ENCODE assay signal across 14 mouse cellular contexts in the genomic region with DNA sequence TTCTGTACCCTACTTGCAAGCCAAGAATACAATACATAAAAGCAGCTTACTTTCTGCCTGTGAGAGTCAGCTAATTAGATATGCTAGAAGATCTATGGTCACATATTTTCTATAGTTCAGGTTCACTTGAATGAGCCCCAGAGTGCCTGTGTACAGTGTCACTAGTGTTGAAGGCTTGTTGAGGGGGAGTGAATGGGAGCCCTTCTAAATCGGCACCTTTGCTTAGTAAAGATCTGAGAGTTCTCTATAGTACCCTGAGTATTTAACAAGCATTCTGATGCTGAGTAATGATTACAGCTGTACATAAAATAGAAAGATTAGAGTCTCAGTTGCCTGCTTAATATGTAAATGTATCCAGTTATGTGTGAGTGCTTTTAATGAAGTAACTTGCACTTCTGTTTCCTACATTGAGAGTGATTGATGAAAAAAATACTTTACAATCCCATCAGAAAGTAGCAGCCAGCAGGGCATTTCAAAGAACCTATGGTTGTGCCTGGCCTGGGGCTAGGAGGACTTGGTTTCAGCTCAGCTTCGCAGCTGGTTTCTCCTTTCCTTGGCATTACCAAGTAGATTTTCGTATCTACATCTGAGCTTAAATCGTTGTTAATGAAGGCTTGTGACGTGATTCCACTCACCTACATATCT.
"Had no signal": no experiment of that assay in that cellular context is flagged by ENCODE, and none has a peak within 500 bp of the region (broad histone marks: within the 10 kb centered on the region; RNA-seq: fewer than 3 reads in every experiment).

No protein-coding gene starts in this region.

- ATAC-seq: liver, postnatal 0 days; midbrain, embryonic 15.5 days had no signal

- H3K9me3 ChIP-seq: limb, embryonic 12.5 days; liver, embryonic 13.5 days; lung, embryonic 15.5 days; megakaryocyte, embryonic 14.5 days; midbrain, embryonic 15.5 days had no signal

- H3K27me3 ChIP-seq: limb, embryonic 12.5 days; liver, embryonic 13.5 days; lung, embryonic 15.5 days; midbrain, embryonic 15.5 days had no signal

- H3K4me2 ChIP-seq: limb, embryonic 12.5 days; liver, embryonic 13.5 days; lung, embryonic 15.5 days; midbrain, embryonic 15.5 days had no signal

- H3K4me1 ChIP-seq: limb, embryonic 12.5 days; liver, embryonic 13.5 days; lung, embryonic 15.5 days; megakaryocyte, embryonic 14.5 days; midbrain, embryonic 15.5 days had no signal

- DNase-seq: kidney, adult 18-20 months; kidney, postnatal 10 days; kidney, postnatal 4 days; liver; liver, embryonic 13.5 days; liver, postnatal 0 days; lung, postnatal 14 days had no signal

- H3K27ac ChIP-seq: layer of hippocampus, adult 2 months; limb, embryonic 12.5 days; liver, embryonic 13.5 days; lung, embryonic 15.5 days; macrophage; midbrain, embryonic 15.5 days; stomach, postnatal 0 days had no signal

- H3K9ac ChIP-seq: limb, embryonic 12.5 days; liver, embryonic 13.5 days; liver, postnatal 0 days; lung, embryonic 15.5 days; midbrain, embryonic 15.5 days had no signal

- H3K4me3 ChIP-seq: layer of hippocampus, adult 2 months; limb, embryonic 12.5 days; liver, embryonic 13.5 days; lung, embryonic 15.5 days; megakaryocyte, embryonic 14.5 days; midbrain, embryonic 15.5 days had no signal

- H3K36me3 ChIP-seq: limb, embryonic 12.5 days; liver, embryonic 13.5 days; lung, embryonic 15.5 days; midbrain, embryonic 15.5 days had no signal
